Mouse (Mus musculus): ENCODE measurements around the gene Polq.

DNA sequence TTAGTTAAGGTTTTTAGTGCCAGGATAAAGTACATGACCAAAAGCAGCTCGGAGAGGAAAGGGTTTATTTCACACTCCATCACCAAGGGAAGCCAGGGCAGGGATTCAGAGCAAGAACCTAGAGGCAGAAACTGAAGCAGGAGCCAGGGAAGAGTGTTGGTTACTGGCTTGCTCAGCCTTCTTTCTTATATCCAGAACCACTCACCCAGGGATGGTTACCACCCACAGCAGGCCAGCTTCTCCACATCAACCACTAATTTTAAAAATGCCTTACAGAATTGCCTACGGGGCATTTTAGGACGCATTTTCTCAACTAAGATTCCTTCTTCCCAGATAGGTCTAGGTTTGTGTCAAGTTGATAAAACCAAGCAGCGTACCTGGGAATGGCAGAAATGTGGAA is 48.2 kb upstream of the Polq start:
- TF ChIP-seq CTCF (IDR thresholded peaks at IDR 0.05; ENCODE audit: insufficient read depth, low read length) (no peak), POLR2A (IDR thresholded peaks at IDR 0.05; ENCODE audit: borderline replicate concordance, extremely low read depth, low read depth, low read length) (no peak)
